In genomic region chr5:38561426-38562024, GRCm38 (mm10) we compare ENCODE assay signal across 7 mouse cellular contexts. TPM values are rescaled to one million over a fixed set of nuclear protein-coding genes. Genes with fewer than 3 reads are reported as not detected.
A peak's percentile ranks its signal among the peaks of the same experiment; 100 is the strongest.
DNase-seq lines count a peak whose midpoint lies in the region; ATAC-seq lines count a peak whose summit lies in the region.

No protein-coding gene starts in this region.

- peaks cover 9% of the 10 kb centered on the region; the same call in 1 of the 2 replicates for H3K36me3 ChIP-seq in intestine, embryonic 16.5 days (ENCODE audit: control insufficient read depth, insufficient read depth, low read length)
- H3K36me3 ChIP-seq in midbrain, embryonic 11.5 days (ENCODE audit: control insufficient read depth, insufficient read depth, low read length), result no peaks in the 10 kb centered on the region; the same call in 1 of the 2 replicates

- ATAC-seq in intestine, embryonic 16.5 days, result peak; percentile 97
- peak; percentile 98 for ATAC-seq in midbrain, embryonic 11.5 days (ENCODE audit: low FRiP score)

- H3K9ac ChIP-seq in intestine, embryonic 16.5 days (ENCODE audit: low read depth, low read length), result peak overlapping the region; percentile 93
- peak overlapping the region; percentile 93 for H3K9ac ChIP-seq in midbrain, embryonic 11.5 days (ENCODE audit: low read length)

- peaks cover 34% of the 10 kb centered on the region for H3K4me1 ChIP-seq in intestine, embryonic 16.5 days (ENCODE audit: control insufficient read depth, insufficient read depth, low read length)
- peaks cover 16% of the 10 kb centered on the region for H3K4me1 ChIP-seq in midbrain, embryonic 11.5 days (ENCODE audit: control insufficient read depth, insufficient read depth, low read length)

- no peaks in the 10 kb centered on the region for H3K9me3 ChIP-seq in intestine, embryonic 16.5 days (ENCODE audit: control insufficient read depth, low read length)
- no peaks in the 10 kb centered on the region for H3K9me3 ChIP-seq in midbrain, embryonic 11.5 days (ENCODE audit: control insufficient read depth, low read length)

- peak; percentile 99 for DNase-seq in adrenal gland, adult 2 months
- DNase-seq in embryo, embryonic 11.5 days (ENCODE audit: low read depth, low spot score), result peak; percentile 97
- DNase-seq in gastrocnemius, postnatal 4 days (ENCODE audit: low spot score in 2 of 2), result peak; percentile 99
- DNase-seq in left cerebral cortex, postnatal 36 days (ENCODE audit: low spot score in 2 of 2), result peak; percentile 97
- DNase-seq in midbrain, embryonic 11.5 days (ENCODE audit: low spot score, missing footprints), result peak; percentile 100
- peak; percentile 94 for DNase-seq in skeletal muscle tissue, adult 2 months (ENCODE audit: low read depth, low spot score)

- H3K4me2 ChIP-seq in intestine, embryonic 16.5 days (ENCODE audit: low read depth, low read length), result peak overlapping the region; percentile 69
- H3K4me2 ChIP-seq in midbrain, embryonic 11.5 days, result peak overlapping the region; percentile 91

- peak overlapping the region; percentile 81 for H3K4me3 ChIP-seq in intestine, embryonic 16.5 days (ENCODE audit: low read length)
- peak overlapping the region; percentile 92 for H3K4me3 ChIP-seq in midbrain, embryonic 11.5 days (ENCODE audit: low read depth, low read length)

- H3K27ac ChIP-seq in intestine, embryonic 16.5 days (ENCODE audit: low read length), result peak overlapping the region; percentile 97
- peak overlapping the region; percentile 71 for H3K27ac ChIP-seq in midbrain, embryonic 11.5 days (ENCODE audit: low read depth, low read length)

- under 1% methylated on average over 58 of the region's 79 CpGs for WGBS in intestine, embryonic 16.5 days
- WGBS in midbrain, embryonic 11.5 days, result under 1% methylated on average over 64 of the region's 79 CpGs

- intact Hi-C loops in left cerebral cortex, postnatal 36 days (cut with DNase I), result no loop called here

- no peaks in the 10 kb centered on the region for H3K27me3 ChIP-seq in intestine, embryonic 16.5 days (replicated peaks; ENCODE audit: control insufficient read depth, insufficient read depth, low read length)
- H3K27me3 ChIP-seq in midbrain, embryonic 11.5 days (ENCODE audit: control insufficient read depth, insufficient read depth, low read length), result no peaks in the 10 kb centered on the region

RNA-seq across cellular contexts. Expression of gene Wdr1, which starts 1.5 kb away (rescaled TPM):
- total RNA-seq in adrenal gland, adult 2 months (2021), result 100 to 1,000 TPM; 149 to 155 TPM
- 62.9 and 65.8 TPM in 2 replicates for polyA plus RNA-seq in adrenal gland, adult 2 months (2012; rRNA removed)
- total RNA-seq in gastrocnemius, postnatal 4 days (2021), result 100 to 1,000 TPM; 205 to 211 TPM
- 274 and 286 TPM in 2 replicates for polyA plus RNA-seq in intestine, embryonic 16.5 days (2015; fragmentation: Nextera tagmentation; extraction: Ambion mirVana)
- total RNA-seq in left cerebral cortex, postnatal 36 days (2021), result 100 to 1,000 TPM; 143 to 152 TPM
- 152 and 156 TPM in 2 replicates for polyA plus RNA-seq in midbrain, embryonic 11.5 days (2014; fragmentation: Nextera tagmentation; extraction: Ambion mirVana)

RNA-seq across cellular contexts. Expression of gene Slc2a9, which starts 58.6 kb away (rescaled TPM):
- total RNA-seq in adrenal gland, adult 2 months (2021), result 1 to 10 TPM; 1.3 to 2.1 TPM
- 2.3 and 2.8 TPM in 2 replicates for polyA plus RNA-seq in adrenal gland, adult 2 months (2012; rRNA removed)
- total RNA-seq in gastrocnemius, postnatal 4 days (2021), result 1 to 10 TPM; 1.4 to 2.4 TPM
- 2.5 and 2.6 TPM in 2 replicates for polyA plus RNA-seq in intestine, embryonic 16.5 days (2015; fragmentation: Nextera tagmentation; extraction: Ambion mirVana)
- total RNA-seq in left cerebral cortex, postnatal 36 days (2021), result under 1 TPM; 0.39 to 0.63 TPM
- polyA plus RNA-seq in midbrain, embryonic 11.5 days (2014; fragmentation: Nextera tagmentation; extraction: Ambion mirVana), result 0.07 and 0.48 TPM in 2 replicates

Comparison
In these comparisons a context has a peak if more than half of its experiments do, and no peak if none do; other contexts are left out.
1. Peak in every context shown above with its lines: DNase-seq, ATAC-seq, H3K4me3 ChIP-seq and H3K27ac ChIP-seq.